ENCODE assay signal across 24 mouse cellular contexts in the genomic region with DNA sequence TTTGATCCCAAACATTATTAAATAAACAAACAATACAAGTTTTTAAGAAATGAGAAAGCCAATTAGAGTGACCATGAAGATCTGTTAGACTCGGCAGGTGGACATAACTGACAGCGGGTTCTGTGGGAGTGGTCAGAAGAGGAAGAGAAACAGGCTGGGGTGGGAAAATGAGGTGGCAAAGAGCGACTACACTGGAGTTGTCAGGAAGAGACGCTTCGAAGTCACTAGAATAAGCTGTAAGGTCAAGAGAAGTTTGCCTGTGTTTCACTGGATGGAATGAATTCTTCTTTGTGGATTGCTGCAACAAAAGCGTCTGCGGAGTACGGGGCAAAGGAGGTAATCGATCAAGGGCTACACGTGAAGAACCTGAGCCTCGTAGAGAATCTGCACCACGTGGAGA.
"Had no signal": no experiment of that assay in that cellular context is flagged by ENCODE, and none has a peak within 500 bp of the region (broad histone marks: within the 10 kb centered on the region; RNA-seq: fewer than 3 reads in every experiment).

No protein-coding gene starts in this region.

- ATAC-seq: hindbrain, postnatal 0 days; intestine, embryonic 16.5 days had no signal

- DNase-seq: gastrocnemius, postnatal 14 days; gastrocnemius, postnatal 36 days; heart, adult 18-20 months; heart, postnatal 10 days; kidney, adult 11 months; kidney, adult 2 months; kidney, adult 9 months; kidney, postnatal 14 days; kidney, postnatal 36 days; layer of hippocampus, adult 9-11 months; layer of hippocampus, postnatal 36 days; liver; liver, embryonic 13.5 days had no signal

- H3K4me2 ChIP-seq: heart, embryonic 12.5 days; hindbrain, embryonic 13.5 days; hindbrain, embryonic 15.5 days; kidney, embryonic 15.5 days; limb, embryonic 12.5 days; liver, embryonic 11.5 days; liver, embryonic 13.5 days had no signal

- H3K27ac ChIP-seq: heart, embryonic 10.5 days; hindbrain, embryonic 13.5 days; hindbrain, embryonic 15.5 days; hindbrain, postnatal 0 days; kidney, embryonic 15.5 days; kidney, postnatal 0 days; limb, embryonic 10.5 days; limb, embryonic 12.5 days; liver, embryonic 13.5 days had no signal

- H3K9ac ChIP-seq: heart, embryonic 12.5 days; hindbrain, embryonic 13.5 days; hindbrain, embryonic 15.5 days; kidney, embryonic 15.5 days; limb, embryonic 12.5 days; liver, embryonic 13.5 days had no signal

- H3K9me3 ChIP-seq: heart, embryonic 10.5 days; heart, embryonic 12.5 days; hindbrain, embryonic 13.5 days; hindbrain, embryonic 15.5 days; kidney, embryonic 15.5 days; limb, embryonic 10.5 days; limb, embryonic 12.5 days; liver, embryonic 13.5 days had no signal

- H3K36me3 ChIP-seq: hindbrain, embryonic 13.5 days; hindbrain, embryonic 15.5 days; kidney, embryonic 15.5 days; limb, embryonic 10.5 days; liver, embryonic 13.5 days had no signal

- H3K27me3 ChIP-seq: heart, embryonic 12.5 days; hindbrain, embryonic 13.5 days; hindbrain, embryonic 15.5 days; kidney, embryonic 15.5 days; limb, embryonic 12.5 days; liver, embryonic 13.5 days had no signal

- H3K4me3 ChIP-seq: heart, embryonic 10.5 days; heart, embryonic 12.5 days; hindbrain, embryonic 13.5 days; hindbrain, embryonic 15.5 days; kidney, embryonic 15.5 days; limb, embryonic 10.5 days; limb, embryonic 12.5 days; liver, embryonic 13.5 days had no signal
